Mouse (Mus musculus) ES-E14 (cell line): ENCODE results near the gene Mpig6b. TPM values are rescaled to one million over a fixed set of nuclear protein-coding genes. Genes with fewer than 3 reads are reported as not detected.

Experiments
- DNase-seq: peaks from one replicate; pipeline ENCODE4 v3.0.0-alpha.2; 2013; ENCODE audit warnings: low read depth, low spot score
- H3K27ac ChIP-seq: 2 replicates; pipeline ENCODE4 v1.5.1; 2012; ENCODE audit warnings: low read depth, mild to moderate bottlenecking, low read length, moderate library complexity, mixed read lengths; ENCODE audit not compliant: poor library complexity, insufficient read depth, severe bottlenecking
- H3K36me3 ChIP-seq: 2 replicates; pipeline ENCODE4 v1.6.1; 2012; ENCODE audit warnings: mild to moderate bottlenecking, low read length, moderate library complexity, mixed read lengths; ENCODE audit not compliant: control insufficient read depth, poor library complexity, insufficient read depth, severe bottlenecking
- H3K4me1 ChIP-seq, 2 experiments: fragments of 150-350 bp in 1 of 2; sonication (generic) in 1 of 2; 2 replicates each; pipeline ENCODE4 v1.6.1; 2012; ENCODE audit warnings: low read length in 2 of 2, mild to moderate bottlenecking in 1 of 2, mixed read lengths in 1 of 2; ENCODE audit not compliant: control insufficient read depth in 2 of 2, insufficient read depth in 2 of 2, poor library complexity in 1 of 2
- H3K4me3 ChIP-seq, 2 experiments: fragments of 150-350 bp in 1 of 2; sonication (generic) in 1 of 2; 2 replicates each; pipeline ENCODE4 v1.5.1; 2012; ENCODE audit warnings: low read length in 2 of 2, low read depth in 1 of 2, mild to moderate bottlenecking in 1 of 2, mixed read lengths in 1 of 2; ENCODE audit not compliant: insufficient read depth in 1 of 2, poor library complexity in 1 of 2, severe bottlenecking in 1 of 2
- H3K9ac ChIP-seq: 2 replicates; pipeline ENCODE4 v1.6.1; 2012; ENCODE audit warnings: low read depth, mild to moderate bottlenecking, low read length, mixed read lengths; ENCODE audit not compliant: poor library complexity, insufficient read depth, severe bottlenecking
- H3K9me3 ChIP-seq: fragments of 150-350 bp; sonication (generic); 2 replicates; pipeline ENCODE4 v1.6.1; 2012; ENCODE audit warnings: low read depth, mild to moderate bottlenecking, low read length; ENCODE audit not compliant: control insufficient read depth, insufficient read depth
- CHD2 ChIP-seq: IDR thresholded peaks from 2 replicates; pipeline ENCODE4 v1.6.1; 2014; ENCODE audit warnings: mild to moderate bottlenecking, low read depth, low read length, inconsistent platforms
- HCFC1 ChIP-seq: IDR thresholded peaks from 2 replicates; pipeline ENCODE4 v1.6.1; 2012; ENCODE audit warnings: low read length, inconsistent platforms, borderline replicate concordance; ENCODE audit not compliant: insufficient read depth
- MAFK ChIP-seq: IDR thresholded peaks from 2 replicates; pipeline ENCODE4 v1.6.1; 2014; ENCODE audit warnings: mild to moderate bottlenecking, low read depth, low read length, inconsistent platforms; ENCODE audit not compliant: insufficient read depth
- ZC3H11A ChIP-seq: IDR thresholded peaks from 2 replicates; pipeline ENCODE4 v1.6.1; 2012; ENCODE audit warnings: low read depth, mild to moderate bottlenecking, inconsistent platforms, low read length, borderline replicate concordance
- ZNF384 ChIP-seq: IDR thresholded peaks from 2 replicates; pipeline ENCODE4 v1.6.1; 2012; ENCODE audit warnings: low read depth, low read length, inconsistent platforms
- in situ Hi-C, 2 experiments: fragments of 600-800 bp; cut with MboI; formaldehyde crosslinking; loops; one replicate each; pipeline ENCODE4 v1.15.1; 2025; ENCODE audit warnings: low sequenced_read_pairs in 2 of 2, inconsistent platforms in 1 of 2; ENCODE audit not compliant: unreplicated experiment in 2 of 2
- total RNA-seq: library from RNA; depleted of rRNA; stranded (reverse); fragments of 300-350 nt; gene quantifications from 2 replicates; pipeline ENCODE4 v1.2.3, GENCODE M21; 2012

Mpig6b gene
- total RNA-seq, 1 experiment: not detected

DNA sequence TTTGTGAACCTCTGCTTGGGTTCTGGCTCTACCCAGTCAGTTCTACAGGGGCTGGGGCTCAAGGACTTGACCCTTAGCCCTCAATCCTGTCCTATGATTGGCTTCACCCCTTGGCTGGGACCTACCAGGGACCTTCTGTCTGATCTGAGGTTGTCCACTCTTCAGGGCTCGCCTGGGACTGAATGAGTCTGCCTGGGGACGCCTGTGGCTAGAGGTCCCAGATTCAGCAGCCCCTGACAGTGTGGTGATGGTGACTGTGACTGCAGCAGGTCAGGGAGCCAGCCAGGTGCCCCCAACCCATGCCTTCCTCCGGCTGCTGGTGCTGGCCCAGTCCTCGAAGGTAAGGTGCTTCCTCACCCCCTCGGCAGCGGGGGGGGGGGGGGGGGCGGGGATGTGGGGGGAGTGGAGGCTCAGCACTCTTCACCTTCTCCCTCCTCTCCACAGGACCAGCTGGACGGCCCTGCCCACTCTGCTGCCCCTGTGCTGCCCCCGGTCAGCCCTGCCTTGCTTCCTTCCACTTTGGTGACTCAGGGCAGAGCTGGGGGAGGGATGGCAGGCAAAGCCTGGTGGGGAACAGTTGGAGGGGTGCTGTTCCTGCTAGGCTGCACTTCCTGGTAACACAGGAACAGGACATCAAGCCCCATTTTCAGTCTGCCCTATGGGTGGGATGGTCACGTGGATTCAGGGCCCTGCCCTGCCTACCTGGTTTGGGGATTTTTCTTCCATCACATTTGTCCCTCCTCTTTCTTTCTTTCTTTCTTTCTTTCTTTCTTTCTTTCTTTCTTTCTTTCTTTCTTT lies 41.1 kb downstream of the Mpig6b start:
- no peak for TF ChIP-seq HCFC1
- no peak for TF ChIP-seq ZNF384
- no peak for TF ChIP-seq MAFK
- no peak for TF ChIP-seq ZC3H11A
- TF ChIP-seq CHD2: no peak
- H3K9ac ChIP-seq: no peak overlapping the region
- no peak for DNase-seq
- H3K36me3 ChIP-seq: no peaks in the 10 kb centered on the region
- in situ Hi-C loops: loop anchor here in 1 of 2 experiments (25.0 kb wide), 1 partner anchor 87 kb away; the partner anchor contains the start of genes Csnk2b, Gpank1, Ly6g5b and Ly6g5c
- no peak overlapping the region for H3K4me3 ChIP-seq
- peaks cover 2 to 28% of the 10 kb centered on the region in 2 experiments; a peak in 3 of 4 replicates for H3K4me1 ChIP-seq
- no peak overlapping the region for H3K27ac ChIP-seq
- H3K9me3 ChIP-seq: no peaks in the 10 kb centered on the region

DNA sequence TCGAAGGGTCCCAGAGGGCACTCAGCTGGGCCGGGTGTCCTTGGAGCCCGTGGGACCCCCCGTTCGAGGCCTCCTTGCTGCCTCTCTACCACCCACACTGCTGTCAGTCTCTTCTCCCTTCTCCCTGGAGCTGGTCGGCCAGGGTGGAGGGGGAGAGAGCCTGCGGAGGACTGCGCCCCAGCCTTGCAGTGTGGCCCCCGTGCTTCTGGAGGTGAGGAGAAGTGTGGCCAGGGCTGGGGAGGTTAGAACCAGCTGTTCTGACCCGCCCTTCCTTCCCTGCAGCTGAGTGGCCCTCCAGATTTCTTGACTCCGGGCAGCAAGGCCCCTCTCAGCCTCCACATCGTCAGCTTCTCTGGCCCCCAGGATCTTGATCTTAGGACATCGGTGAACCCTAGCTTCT lies 41.7 kb downstream of the Mpig6b start:
- Histone ChIP-seq H3K9ac (no peak overlapping the region), H3K27ac (no peak overlapping the region), H3K4me1 (peaks cover 2 to 26% of the 10 kb centered on the region in 2 experiments; a peak in 3 of 4 replicates), H3K9me3 (no peaks in the 10 kb centered on the region), H3K36me3 (no peaks in the 10 kb centered on the region), H3K4me3 (no peak overlapping the region)
- in situ Hi-C loops: loop anchor here in 1 of 2 experiments (25.0 kb wide), 1 partner anchor 88 kb away; the partner anchor contains the start of genes Csnk2b, Gpank1, Ly6g5b and Ly6g5c
- no peak for DNase-seq
- TF ChIP-seq CHD2: no peak
- TF ChIP-seq HCFC1: no peak
- no peak for TF ChIP-seq MAFK
- TF ChIP-seq ZC3H11A: no peak
- no peak for TF ChIP-seq ZNF384

DNA sequence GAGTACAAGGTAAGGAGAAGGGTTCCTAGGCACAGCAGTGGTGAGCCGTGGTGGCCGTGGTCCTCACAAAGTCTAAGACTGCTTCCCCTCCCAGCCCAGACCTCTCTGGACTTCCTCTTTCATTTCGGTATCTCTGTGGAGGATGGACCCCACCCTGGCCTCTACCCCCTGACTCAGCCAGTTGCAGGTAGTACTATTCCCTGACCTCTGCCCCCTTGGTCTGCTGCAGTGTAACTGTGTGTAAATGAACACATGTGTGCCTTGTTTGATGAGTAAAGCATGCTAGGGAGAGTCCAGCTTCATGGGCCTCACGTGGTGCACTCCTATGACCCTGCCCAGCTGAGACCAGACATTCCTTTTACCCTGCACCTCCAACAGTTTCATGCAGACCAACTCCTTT lies 42.2 kb downstream of the Mpig6b start:
- in situ Hi-C loops: loop anchor here in 1 of 2 experiments (25.0 kb wide), 1 partner anchor 89 kb away; the partner anchor contains the start of genes Csnk2b, Gpank1, Ly6g5b and Ly6g5c
- Histone ChIP-seq H3K4me3 (no peak overlapping the region), H3K4me1 (peaks cover 2 to 24% of the 10 kb centered on the region in 2 experiments; a peak in 3 of 4 replicates), H3K9ac (no peak overlapping the region), H3K27ac (no peak overlapping the region), H3K9me3 (no peaks in the 10 kb centered on the region), H3K36me3 (no peaks in the 10 kb centered on the region)
- TF ChIP-seq MAFK: no peak
- TF ChIP-seq ZC3H11A: no peak
- TF ChIP-seq HCFC1: no peak
- no peak for TF ChIP-seq ZNF384
- no peak for TF ChIP-seq CHD2
- no peak for DNase-seq

DNA sequence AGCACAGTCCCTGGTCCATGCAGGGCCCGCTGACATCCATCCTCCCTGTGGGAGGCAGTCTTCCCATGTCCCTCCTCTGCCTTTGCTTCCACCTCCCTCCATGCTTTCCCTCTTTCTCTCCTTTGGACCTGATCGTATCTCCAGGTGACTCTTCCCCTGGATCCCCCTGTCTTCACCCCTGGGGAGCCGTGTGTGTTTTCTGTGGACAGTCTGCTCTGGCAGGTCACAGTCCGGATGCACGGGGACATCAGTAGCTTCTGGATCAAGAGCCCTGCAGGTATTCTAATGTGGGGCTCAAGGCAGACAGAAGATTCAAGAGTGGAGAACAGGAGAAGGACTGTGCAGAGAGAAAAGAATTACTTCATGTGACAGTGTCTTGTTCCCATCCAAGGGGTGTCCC lies 42.8 kb downstream of the Mpig6b start:
- Histone ChIP-seq H3K36me3 (no peaks in the 10 kb centered on the region), H3K9ac (no peak overlapping the region), H3K27ac (no peak overlapping the region), H3K9me3 (no peaks in the 10 kb centered on the region), H3K4me3 (no peak overlapping the region), H3K4me1 (peaks cover 2 to 22% of the 10 kb centered on the region in 2 experiments; a peak in 3 of 4 replicates)
- TF ChIP-seq MAFK (no peak), ZC3H11A (no peak), CHD2 (no peak), ZNF384 (no peak), HCFC1 (no peak)
- in situ Hi-C loops: loop anchor here in 1 of 2 experiments (25.0 kb wide), 1 partner anchor 89 kb away; the partner anchor contains the start of genes Csnk2b, Gpank1, Ly6g5b and Ly6g5c
- no peak for DNase-seq
